Mouse (Mus musculus): ENCODE data around the gene Pnpla2. TPM values are rescaled to one million over a fixed set of nuclear protein-coding genes. Genes with fewer than 3 reads are reported as not detected.
A peak's percentile ranks its signal among the peaks of the same experiment; 100 is the strongest.

The Pnpla2 gene
- polyA plus RNA-seq, 1 experiment from 2014 or later, result 20.3 TPM

DNA sequence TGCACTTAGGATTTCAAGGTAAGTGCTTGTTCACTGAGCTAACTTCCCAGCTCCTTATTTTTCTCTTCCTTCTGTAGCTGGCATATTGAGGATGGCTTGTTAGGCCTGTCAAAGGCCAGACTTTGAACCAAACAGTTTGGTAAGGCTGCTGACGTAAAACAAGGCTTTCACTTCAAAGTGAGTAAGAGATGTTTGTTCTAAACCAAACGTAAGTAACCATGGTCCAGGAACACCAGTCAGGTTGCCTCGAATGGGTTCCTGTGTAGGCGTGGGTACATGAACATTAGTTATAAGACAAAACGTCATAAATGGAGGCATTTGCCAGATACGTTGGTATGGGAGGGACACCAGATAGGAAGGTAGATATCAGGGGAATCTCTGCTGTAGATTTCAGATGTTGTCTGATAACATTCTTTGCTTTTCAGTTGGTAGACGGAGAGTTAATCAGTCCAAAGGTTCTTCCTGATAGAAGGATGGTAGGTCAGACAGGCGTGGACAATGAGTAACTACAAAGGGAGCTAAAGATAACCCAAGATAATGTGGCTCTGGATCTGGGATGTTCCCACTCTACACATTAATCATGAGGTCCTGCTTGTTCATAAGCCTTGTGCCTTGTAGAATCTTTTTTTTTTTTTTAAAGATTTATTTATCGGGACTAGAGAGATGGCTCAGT, 34.8 kb upstream of the Pnpla2 start:
- WGBS, result 88% methylated on average over 9 of the region's 9 CpGs
- Histone ChIP-seq H3K27me3 (ENCODE audit: insufficient read depth, poor library complexity, severe bottlenecking) (no peaks in the 10 kb centered on the region), H3K9me3 (no peaks in the 10 kb centered on the region), H3K36me3 (no peaks in the 10 kb centered on the region), H3K4me3 (no peak overlapping the region), H3K4me1 (replicated peaks) (no peaks in the 10 kb centered on the region), H3K27ac (no peak overlapping the region)
- no peak for DNase-seq (ENCODE audit: low spot score)

- H3K9me3 ChIP-seq, result no peaks in the 10 kb centered on the region
- H3K4me3 ChIP-seq, result no peak overlapping the region
- no peak overlapping the region for H3K27ac ChIP-seq
- no peaks in the 10 kb centered on the region for H3K36me3 ChIP-seq
- DNase-seq (ENCODE audit: low spot score), result no peak
- 78% methylated on average over 4 of the region's 4 CpGs for WGBS
- H3K27me3 ChIP-seq (ENCODE audit: insufficient read depth, poor library complexity, severe bottlenecking), result peaks cover 9% of the 10 kb centered on the region; the same call in 1 of the 2 replicates
- H3K4me1 ChIP-seq (replicated peaks), result peaks cover 7% of the 10 kb centered on the region
These were observed 31.2 kb upstream of the Pnpla2 start for GRCm38 (mm10) chr7:141423811-141424210.

DNA sequence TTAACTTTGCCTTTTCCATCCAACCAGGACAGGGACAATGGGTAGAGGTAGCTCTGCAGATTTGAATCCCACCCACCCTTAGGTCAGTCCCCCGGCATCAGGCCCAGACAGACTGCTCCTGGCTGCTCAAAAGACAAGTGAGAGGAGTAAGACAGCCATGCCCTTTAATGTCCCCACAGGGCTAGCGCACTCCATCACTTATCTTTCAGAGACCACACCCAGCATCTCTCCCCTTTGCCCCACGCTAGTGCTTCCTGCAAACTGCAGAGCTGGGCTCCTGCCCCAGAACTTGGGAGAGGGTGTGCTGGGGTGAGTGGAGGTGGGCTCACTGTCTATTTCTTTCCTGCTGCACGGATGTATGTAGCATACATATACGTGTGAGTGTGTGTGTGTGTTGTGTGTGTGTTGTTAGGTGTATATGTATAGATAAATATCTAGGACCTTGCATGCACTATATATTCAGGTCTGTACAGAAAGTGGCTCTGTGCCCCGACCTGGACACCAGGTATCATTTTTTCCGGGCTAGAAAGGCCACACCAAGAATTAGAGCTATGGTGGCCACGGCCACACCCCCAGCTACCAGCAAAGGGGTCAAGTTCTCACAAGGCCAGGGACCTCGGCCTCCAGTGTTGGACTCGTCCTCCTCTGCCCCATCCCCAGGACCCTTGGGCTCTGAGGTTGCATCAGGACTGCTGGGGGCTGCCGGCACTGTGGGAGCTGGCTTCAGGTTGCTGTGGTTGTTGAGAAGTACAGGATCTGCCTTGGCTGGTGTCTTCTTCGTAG, 27.9 kb upstream of the Pnpla2 start:
- H3K36me3 ChIP-seq, result peaks cover 19% of the 10 kb centered on the region
- H3K27me3 ChIP-seq (ENCODE audit: insufficient read depth, poor library complexity, severe bottlenecking), result peaks cover 9% of the 10 kb centered on the region; the same call in 1 of the 2 replicates
- H3K4me3 ChIP-seq, result no peak overlapping the region
- H3K9me3 ChIP-seq, result no peaks in the 10 kb centered on the region
- 82% methylated on average over 12 of the region's 12 CpGs for WGBS
- peaks cover 29% of the 10 kb centered on the region for H3K4me1 ChIP-seq (replicated peaks)
- no peak overlapping the region for H3K27ac ChIP-seq
- DNase-seq (ENCODE audit: low spot score), result no peak

DNA sequence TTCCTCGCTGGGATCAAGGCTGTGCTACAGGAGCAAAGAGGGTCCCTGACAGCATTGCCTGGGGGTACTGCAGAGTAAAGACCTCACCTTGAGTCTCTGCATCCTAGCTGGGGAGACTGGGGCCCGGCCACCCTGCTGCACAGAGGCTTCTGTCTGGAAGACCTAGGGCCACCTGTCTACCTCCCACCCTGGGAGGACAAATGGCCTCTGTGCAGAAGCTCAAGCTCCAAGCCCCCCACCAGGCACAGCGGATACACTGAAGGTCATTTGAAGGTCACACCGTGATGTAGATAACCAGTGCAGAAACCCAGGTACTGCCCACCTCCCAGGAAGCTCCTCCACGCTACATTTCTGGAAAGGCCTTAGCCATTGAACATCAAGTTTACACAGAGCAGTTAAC, 26.3 kb upstream of the Pnpla2 start:
- peak overlapping the region; percentile 54 for H3K4me3 ChIP-seq
- H3K27me3 ChIP-seq (ENCODE audit: insufficient read depth, poor library complexity, severe bottlenecking), result peaks cover 9% of the 10 kb centered on the region; the same call in 1 of the 2 replicates
- no peaks in the 10 kb centered on the region for H3K9me3 ChIP-seq
- peaks cover 34% of the 10 kb centered on the region for H3K36me3 ChIP-seq
- peak overlapping the region; percentile 77 for H3K27ac ChIP-seq
- DNase-seq (ENCODE audit: low spot score), result no peak
- peaks cover 45% of the 10 kb centered on the region for H3K4me1 ChIP-seq (replicated peaks)
- WGBS, result 54% methylated on average over 5 of the region's 5 CpGs

GRCm38 (mm10) chr7:141429310-141429709, 25.7 kb upstream of the Pnpla2 start, which contains the start of gene Cend1:
TSS of gene Cend1 (minus strand) at chr7:141429491.
- DNase-seq (ENCODE audit: low spot score), result peak; percentile 76
- Histone ChIP-seq H3K36me3 (peaks cover 36% of the 10 kb centered on the region), H3K4me1 (replicated peaks) (peaks cover 51% of the 10 kb centered on the region), H3K27ac (peak within 1 kb of the TSS; percentile 77), H3K27me3 (ENCODE audit: insufficient read depth, poor library complexity, severe bottlenecking) (peaks cover 9% of the 10 kb centered on the region; the same call in 1 of the 2 replicates), H3K4me3 (peak within 1 kb of the TSS; percentile 54), H3K9me3 (no peaks in the 10 kb centered on the region)
- WGBS, result 3% methylated on average over 19 of the region's 19 CpGs

- Histone ChIP-seq H3K9me3 (no peaks in the 10 kb centered on the region), H3K4me3 (peak overlapping the region; percentile 54), H3K27me3 (ENCODE audit: insufficient read depth, poor library complexity, severe bottlenecking) (peaks cover 9% of the 10 kb centered on the region; the same call in 1 of the 2 replicates), H3K4me1 (replicated peaks) (peaks cover 58% of the 10 kb centered on the region), H3K27ac (no peak overlapping the region), H3K36me3 (peaks cover 36% of the 10 kb centered on the region)
- DNase-seq (ENCODE audit: low spot score), result no peak
- WGBS, result 61% methylated on average over 9 of the region's 9 CpGs
These were observed 25.0 kb upstream of the Pnpla2 start for GRCm38 (mm10) chr7:141429840-141430584.

DNA sequence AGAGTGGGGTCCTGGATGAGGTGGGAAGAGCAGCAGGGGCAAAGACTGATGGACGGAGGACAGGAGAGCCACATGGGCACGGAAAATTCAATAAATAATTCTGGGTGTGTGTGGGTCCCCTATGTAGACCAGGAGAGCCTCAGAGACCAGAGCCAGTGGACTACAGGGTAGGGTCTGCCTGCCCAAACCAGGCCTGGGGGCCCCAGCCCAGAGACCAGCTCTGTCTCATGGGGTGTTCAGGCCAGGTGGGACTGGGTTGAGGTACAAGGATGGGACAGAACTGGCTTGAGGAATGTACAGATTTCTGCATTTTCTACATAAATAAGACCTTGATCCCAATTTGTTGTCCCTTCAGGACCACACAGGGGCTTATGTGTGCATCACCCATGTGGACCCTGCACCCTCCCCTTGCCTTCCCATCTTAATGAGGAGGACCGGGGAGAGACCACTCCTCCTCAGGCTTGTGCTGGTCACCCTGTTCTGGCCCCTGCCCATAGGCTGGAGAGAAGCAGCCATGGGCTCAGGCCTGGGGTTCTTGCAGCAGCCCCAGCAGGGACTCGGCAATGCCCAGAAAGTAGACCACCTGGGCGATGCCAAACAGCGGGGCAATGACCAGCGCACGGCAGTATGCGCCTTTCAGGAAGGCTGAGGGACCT, 24.3 kb upstream of the Pnpla2 start:
- WGBS, result 95% methylated on average over 9 of the region's 9 CpGs
- peaks cover 65% of the 10 kb centered on the region for H3K4me1 ChIP-seq (replicated peaks)
- no peak overlapping the region for H3K4me3 ChIP-seq

GRCm38 (mm10) chr7:141431434-141432185, 23.4 kb upstream of the Pnpla2 start:
- 93% methylated on average over 19 of the region's 19 CpGs for WGBS
- no peak for DNase-seq (ENCODE audit: low spot score)
- no peaks in the 10 kb centered on the region for H3K9me3 ChIP-seq
- H3K27me3 ChIP-seq (ENCODE audit: insufficient read depth, poor library complexity, severe bottlenecking), result peaks cover 9% of the 10 kb centered on the region; the same call in 1 of the 2 replicates
- peaks cover 36% of the 10 kb centered on the region for H3K36me3 ChIP-seq
- H3K4me3 ChIP-seq, result 0 out of 2 replicates have a peak overlapping the region, but pooled peaks have one; percentile 9
- H3K4me1 ChIP-seq (replicated peaks), result peaks cover 74% of the 10 kb centered on the region
- no peak overlapping the region; the same call in 1 of the 2 replicates for H3K27ac ChIP-seq

More for the DNA sequence above, 24.3 kb upstream of the Pnpla2 start:
- Histone ChIP-seq H3K27ac (no peak overlapping the region), H3K9me3 (no peaks in the 10 kb centered on the region), H3K27me3 (ENCODE audit: insufficient read depth, poor library complexity, severe bottlenecking) (peaks cover 9% of the 10 kb centered on the region; the same call in 1 of the 2 replicates), H3K36me3 (peaks cover 36% of the 10 kb centered on the region)
- no peak for DNase-seq (ENCODE audit: low spot score)

DNA sequence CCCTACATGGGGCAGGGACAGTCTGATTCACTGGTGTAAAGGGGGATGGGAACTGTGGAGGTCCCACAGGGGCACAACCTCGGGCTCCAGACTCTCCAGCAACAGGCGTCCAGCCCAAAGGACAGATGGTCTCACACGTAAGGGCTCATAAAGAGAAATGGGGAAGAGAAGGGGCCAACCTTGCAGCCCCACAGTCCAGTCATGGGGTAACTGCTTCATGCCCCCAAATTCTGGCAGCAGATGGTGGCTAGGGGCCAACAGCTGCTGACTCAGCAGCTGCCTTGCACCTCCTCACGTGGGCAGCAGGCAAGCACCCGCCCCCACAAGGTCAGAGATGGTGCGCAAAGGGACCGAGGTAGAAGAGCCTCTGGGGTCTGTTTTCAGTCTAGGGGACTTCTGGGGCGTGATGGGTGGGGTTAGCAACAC, 22.8 kb upstream of the Pnpla2 start:
- Histone ChIP-seq H3K4me1 (replicated peaks) (peaks cover 80% of the 10 kb centered on the region), H3K9me3 (no peaks in the 10 kb centered on the region), H3K36me3 (peaks cover 36% of the 10 kb centered on the region), H3K4me3 (no peak overlapping the region), H3K27ac (peak overlapping the region; percentile 16; the same call in 1 of the 2 replicates), H3K27me3 (ENCODE audit: insufficient read depth, poor library complexity, severe bottlenecking) (peaks cover 9% of the 10 kb centered on the region; the same call in 1 of the 2 replicates)
- 87% methylated on average over 8 of the region's 8 CpGs for WGBS
- DNase-seq (ENCODE audit: low spot score), result no peak

- Histone ChIP-seq H3K4me1 (replicated peaks) (peaks cover 87% of the 10 kb centered on the region), H3K4me3 (0 out of 2 replicates have a peak overlapping the region, but pooled peaks have one; percentile 6), H3K36me3 (peaks cover 37% of the 10 kb centered on the region), H3K27ac (peak overlapping the region; percentile 16; the same call in 1 of the 2 replicates), H3K27me3 (ENCODE audit: insufficient read depth, poor library complexity, severe bottlenecking) (peaks cover 5% of the 10 kb centered on the region; the same call in 1 of the 2 replicates), H3K9me3 (no peaks in the 10 kb centered on the region)
- no peak for DNase-seq (ENCODE audit: low spot score)
- WGBS, result 89% methylated on average over 6 of the region's 6 CpGs
These were observed 22.1 kb upstream of the Pnpla2 start for GRCm38 (mm10) chr7:141432741-141433516.
